Mouse (Mus musculus) brain, embryonic 14.5 days (tissue): Measurements from ENCODE around the gene Ryr1.

Experiments used
- CTCF ChIP-seq: fragments of 200-500 bp; IDR thresholded peaks from 2 replicates; pipeline ENCODE4 v1.5.1; 2012; ENCODE audit warnings: inconsistent platforms, mild to moderate bottlenecking, moderate library complexity, borderline replicate concordance; ENCODE audit not compliant: insufficient read depth, insufficient read length; ENCODE audit errors: extremely low read depth
- POLR2A ChIP-seq: fragments of 200-500 bp; IDR thresholded peaks from 2 replicates; pipeline ENCODE4 v1.6.1; 2012; ENCODE audit warnings: mild to moderate bottlenecking, inconsistent platforms, borderline replicate concordance; ENCODE audit not compliant: poor library complexity, insufficient read depth, insufficient read length, severe bottlenecking; ENCODE audit errors: extremely low read depth

- no peak for TF ChIP-seq POLR2A
- TF ChIP-seq CTCF: no peak
Observed at GRCm38 (mm10) chr7:28985207-28985606, 139.8 kb downstream of the Ryr1 start.
